8 mouse cellular contexts compared by ENCODE assay signal in the genomic region with DNA sequence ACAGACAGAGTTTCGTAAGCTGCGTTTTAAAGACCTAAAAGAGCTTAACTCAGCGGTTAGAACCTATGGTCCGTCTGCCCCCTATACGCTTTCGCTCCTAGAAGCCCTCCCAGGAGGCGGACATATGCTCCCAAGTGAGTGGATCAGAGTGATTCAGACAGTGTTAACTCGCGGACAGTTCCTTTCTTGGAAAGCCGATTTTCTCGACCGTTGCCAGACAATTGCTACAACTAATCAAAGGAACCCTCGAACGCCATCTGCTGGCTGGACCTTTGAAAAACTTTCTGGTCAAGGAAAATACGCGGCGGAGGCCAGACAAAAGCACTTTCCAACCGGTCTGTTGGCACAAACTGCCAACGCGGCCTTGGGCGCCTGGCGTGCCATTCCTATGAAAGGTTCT. TPM values are rescaled to one million over a fixed set of nuclear protein-coding genes. Genes with fewer than 3 reads are reported as not detected.
DNase-seq lines count a peak whose midpoint lies in the region; ATAC-seq lines count a peak whose summit lies in the region.

No protein-coding gene starts in this region.

- 0 out of 2 replicates have a peak, but pooled peaks cover 2% of the 10 kb centered on the region for H3K4me1 ChIP-seq in forebrain, embryonic 11.5 days (replicated peaks; ENCODE audit: control insufficient read depth, insufficient read depth, low read length)
- peaks cover 2% of the 10 kb centered on the region for H3K4me1 ChIP-seq in heart, embryonic 15.5 days (replicated peaks)
- H3K4me1 ChIP-seq in liver, embryonic 12.5 days: peaks cover 17% of the 10 kb centered on the region
- H3K4me1 ChIP-seq in stomach, embryonic 15.5 days: no peaks in the 10 kb centered on the region

- H3K36me3 ChIP-seq in forebrain, embryonic 11.5 days (ENCODE audit: control insufficient read depth, insufficient read depth, low read length): no peaks in the 10 kb centered on the region
- no peaks in the 10 kb centered on the region for H3K36me3 ChIP-seq in heart, embryonic 15.5 days
- no peaks in the 10 kb centered on the region for H3K36me3 ChIP-seq in liver, embryonic 12.5 days
- no peaks in the 10 kb centered on the region for H3K36me3 ChIP-seq in stomach, embryonic 15.5 days

- peak; percentile 82 for ATAC-seq in forebrain, embryonic 11.5 days (replicated peaks; ENCODE audit: low FRiP score)
- ATAC-seq in heart, embryonic 15.5 days (replicated peaks; ENCODE audit: insufficient number of reproducible peaks, insufficient read depth, low FRiP score, low read depth): peak; percentile 77; the same call in 1 of the 2 replicates
- ATAC-seq in liver, embryonic 12.5 days: peak; percentile 72
- peak; percentile 79 for ATAC-seq in stomach, embryonic 15.5 days (ENCODE audit: insufficient read depth, low FRiP score, low read depth)

- peak overlapping the region; percentile 39 for H3K4me3 ChIP-seq in forebrain, embryonic 11.5 days (ENCODE audit: low read depth, low read length)
- H3K4me3 ChIP-seq in heart, embryonic 15.5 days: peak overlapping the region; percentile 55
- H3K4me3 ChIP-seq in liver, embryonic 12.5 days: peak overlapping the region; percentile 58
- H3K4me3 ChIP-seq in stomach, embryonic 15.5 days (replicated peaks): peak overlapping the region; percentile 46

- DNase-seq in CD4-positive, CD25-positive, alpha-beta regulatory T cell, adult 2 months (ENCODE audit: low read depth, low spot score): peak; percentile 84
- peak; percentile 62 for DNase-seq in c-Kit-positive CD71-positive TER-119-positive erythroid progenitor cells, embryonic 14.5 days (ENCODE audit: low spot score)
- peak; percentile 94 for DNase-seq in forebrain, embryonic 11.5 days (ENCODE audit: low spot score)
- DNase-seq in kidney, postnatal 14 days: peak; percentile 92
- DNase-seq in naive thymus-derived CD4-positive, alpha-beta T cell, adult 2 months (ENCODE audit: low read depth): peak; percentile 86

- WGBS in forebrain, embryonic 11.5 days: under 1% methylated on average over 22 of the region's 22 CpGs
- under 1% methylated on average over 22 of the region's 22 CpGs for WGBS in heart, embryonic 15.5 days
- 1% methylated on average over 22 of the region's 22 CpGs for WGBS in liver, embryonic 12.5 days (ENCODE audit: insufficient replicate concordance)
- WGBS in stomach, embryonic 15.5 days: under 1% methylated on average over 22 of the region's 22 CpGs

- peak overlapping the region; percentile 77 for H3K9ac ChIP-seq in forebrain, embryonic 11.5 days (ENCODE audit: low read length)
- peak overlapping the region; percentile 57 for H3K9ac ChIP-seq in heart, embryonic 15.5 days
- peak overlapping the region; percentile 34 for H3K9ac ChIP-seq in liver, embryonic 12.5 days
- peak overlapping the region; percentile 38; the same call in 1 of the 2 replicates for H3K9ac ChIP-seq in stomach, embryonic 15.5 days

- peak overlapping the region; percentile 88 for H3K4me2 ChIP-seq in forebrain, embryonic 11.5 days (ENCODE audit: low read depth, low read length, severe bottlenecking)
- H3K4me2 ChIP-seq in heart, embryonic 15.5 days: peak overlapping the region; percentile 87
- peak overlapping the region; percentile 90 for H3K4me2 ChIP-seq in liver, embryonic 12.5 days
- H3K4me2 ChIP-seq in stomach, embryonic 15.5 days: peak overlapping the region; percentile 93

- no peaks in the 10 kb centered on the region for H3K27me3 ChIP-seq in forebrain, embryonic 11.5 days (ENCODE audit: control insufficient read depth, insufficient read depth, low read length)
- peaks cover 12% of the 10 kb centered on the region for H3K27me3 ChIP-seq in heart, embryonic 15.5 days
- H3K27me3 ChIP-seq in liver, embryonic 12.5 days (replicated peaks): peaks cover 30% of the 10 kb centered on the region
- H3K27me3 ChIP-seq in stomach, embryonic 15.5 days (replicated peaks): no peaks in the 10 kb centered on the region

- peak overlapping the region; percentile 88 for H3K27ac ChIP-seq in forebrain, embryonic 11.5 days (ENCODE audit: low read depth, low read length)
- peak overlapping the region; percentile 59 for H3K27ac ChIP-seq in heart, embryonic 15.5 days
- H3K27ac ChIP-seq in liver, embryonic 12.5 days: peak overlapping the region; percentile 39
- peak overlapping the region; percentile 87 for H3K27ac ChIP-seq in stomach, embryonic 15.5 days

- no peaks in the 10 kb centered on the region for H3K9me3 ChIP-seq in forebrain, embryonic 11.5 days (ENCODE audit: control insufficient read depth, low read length)
- H3K9me3 ChIP-seq in heart, embryonic 15.5 days (replicated peaks): no peaks in the 10 kb centered on the region
- no peaks in the 10 kb centered on the region for H3K9me3 ChIP-seq in liver, embryonic 12.5 days (replicated peaks)
- no peaks in the 10 kb centered on the region for H3K9me3 ChIP-seq in stomach, embryonic 15.5 days

RNA-seq across cellular contexts. Expression of gene Gm14226, which starts 1.6 kb away (rescaled TPM):
- 0.27 and 0.40 TPM in 2 replicates for polyA plus RNA-seq in forebrain, embryonic 11.5 days (2014; fragmentation: Nextera tagmentation; extraction: Ambion mirVana)
- 0.39 and 0.42 TPM in 2 replicates for polyA plus RNA-seq in heart, embryonic 15.5 days (2015; fragmentation: Nextera tagmentation; extraction: Ambion mirVana)
- 0.53 and 0.62 TPM in 2 replicates for polyA plus RNA-seq in liver, embryonic 12.5 days (2016; fragmentation: Nextera tagmentation; extraction: Ambion mirVana)
- polyA plus RNA-seq in stomach, embryonic 15.5 days (2015; fragmentation: Nextera tagmentation; extraction: Ambion mirVana): 2.6 and 3.1 TPM in 2 replicates

RNA-seq across cellular contexts. Expression of gene Ahcy, which starts 54.6 kb away (rescaled TPM):
- polyA plus RNA-seq in forebrain, embryonic 11.5 days (2014; fragmentation: Nextera tagmentation; extraction: Ambion mirVana): 91.8 and 95.8 TPM in 2 replicates
- 36.9 and 46.4 TPM in 2 replicates for polyA plus RNA-seq in heart, embryonic 15.5 days (2015; fragmentation: Nextera tagmentation; extraction: Ambion mirVana)
- polyA plus RNA-seq in liver, embryonic 12.5 days (2016; fragmentation: Nextera tagmentation; extraction: Ambion mirVana): 65.4 and 67.1 TPM in 2 replicates
- polyA plus RNA-seq in stomach, embryonic 15.5 days (2015; fragmentation: Nextera tagmentation; extraction: Ambion mirVana): 63.5 and 72.9 TPM in 2 replicates

Comparison
In these comparisons a context has a peak if more than half of its experiments do, and no peak if none do; other contexts are left out.
1. Peak in every context shown above with its lines: DNase-seq, ATAC-seq, H3K4me3 ChIP-seq and H3K27ac ChIP-seq.